Mouse (Mus musculus) thymus, postnatal 14 days (tissue): ENCODE results near the gene Eif4e3.

ENCODE experiments used
- DNase-seq: peaks from one replicate; pipeline ENCODE4 v3.0.0; 2021

Eif4e3 gene

GRCm38 (mm10) chr6:99666318-99667171 lies at the start of gene Eif4e3, which contains the start of gene Gm20696:
TSS of gene Eif4e3 (minus strand) at chr6:99666771.
TSS of gene Gm20696 (minus strand) at chr6:99666797.
- peak; percentile 49 for DNase-seq

- no peak for DNase-seq
These were observed 49.3 kb upstream of the Eif4e3 start for GRCm38 (mm10) chr6:99715913-99716312.

- DNase-seq, result no peak
These were observed 48.6 kb upstream of the Eif4e3 start for GRCm38 (mm10) chr6:99715191-99715590.

GRCm38 (mm10) chr6:99713256-99713655 lies 46.7 kb upstream of the Eif4e3 start:
- no peak for DNase-seq

GRCm38 (mm10) chr6:99711576-99712101 lies 45.1 kb upstream of the Eif4e3 start:
- no peak for DNase-seq

GRCm38 (mm10) chr6:99700484-99700883 lies 33.9 kb upstream of the Eif4e3 start:
- DNase-seq, result no peak

GRCm38 (mm10) chr6:99692916-99693841 lies 26.6 kb upstream of the Eif4e3 start:
- no peak for DNase-seq

- no peak for DNase-seq
These were observed 25.8 kb upstream of the Eif4e3 start, which contains the start of gene Gpr27 for GRCm38 (mm10) chr6:99692206-99692915. TSS of gene Gpr27 (plus strand) at chr6:99692679.

- DNase-seq, result no peak
These were observed 25.2 kb upstream of the Eif4e3 start for GRCm38 (mm10) chr6:99691666-99692205.

GRCm38 (mm10) chr6:99688513-99688912 lies 21.9 kb upstream of the Eif4e3 start:
- no peak for DNase-seq

- DNase-seq, result peak; percentile 60
These were observed 18.3 kb upstream of the Eif4e3 start for GRCm38 (mm10) chr6:99684899-99685298.

GRCm38 (mm10) chr6:99683974-99684373 lies 17.4 kb upstream of the Eif4e3 start:
- DNase-seq, result no peak

GRCm38 (mm10) chr6:99678108-99678507 lies 11.5 kb upstream of the Eif4e3 start:
- no peak for DNase-seq

GRCm38 (mm10) chr6:99677325-99677724 lies 10.8 kb upstream of the Eif4e3 start:
- no peak for DNase-seq

GRCm38 (mm10) chr6:99674482-99674881 lies 7.9 kb upstream of the Eif4e3 start:
- DNase-seq, result no peak

GRCm38 (mm10) chr6:99671768-99672167 lies 5.2 kb upstream of the Eif4e3 start:
- peak; percentile 47 for DNase-seq

- peak; percentile 77 for DNase-seq
These were observed 4.0 kb upstream of the Eif4e3 start for GRCm38 (mm10) chr6:99670481-99671119.

GRCm38 (mm10) chr6:99669481-99670325 lies 3.1 kb upstream of the Eif4e3 start:
- no peak for DNase-seq

- DNase-seq, result peak; percentile 50
These were observed 719 bp upstream of the Eif4e3 start for GRCm38 (mm10) chr6:99667290-99667689.

GRCm38 (mm10) chr6:99665457-99666317 lies 884 bp downstream of the Eif4e3 start:
- DNase-seq, result peak; percentile 40
